Mouse (Mus musculus): ENCODE measurements around the gene Fut2. TPM values are rescaled to one million over a fixed set of nuclear protein-coding genes. Genes with fewer than 3 reads are reported as not detected.

Fut2 gene
- polyA plus RNA-seq, 1 experiment from 2014 or later, result 0.05 TPM

DNA sequence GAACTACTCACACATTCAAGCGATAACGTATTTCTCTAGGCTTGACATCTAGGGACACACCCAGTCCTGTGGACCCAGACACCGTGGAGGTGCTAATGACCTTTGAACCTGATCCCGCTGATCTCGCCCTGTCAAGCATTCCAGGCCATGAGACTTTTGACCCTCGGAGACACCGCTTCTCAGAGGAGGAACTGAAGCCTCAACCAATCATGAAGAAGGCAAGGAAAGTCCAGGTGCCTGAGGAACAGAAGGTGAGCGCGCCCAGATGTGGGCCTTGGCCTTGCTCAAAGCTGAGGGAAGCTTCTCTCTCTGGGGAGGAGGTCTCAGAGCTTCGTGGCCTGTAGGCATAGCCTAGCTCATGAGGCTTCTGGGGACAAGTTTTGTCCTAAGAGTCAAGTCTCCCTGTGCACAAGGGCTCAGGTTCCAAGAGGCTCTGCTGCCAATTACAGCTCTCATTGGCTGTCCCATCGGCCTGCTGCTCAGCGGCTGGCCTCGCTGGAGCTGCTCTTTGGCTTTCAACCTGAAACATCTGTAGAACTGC lies 42.1 kb upstream of the Fut2 start:
- Histone ChIP-seq H3K4me1 (replicated peaks) (peaks cover 71% of the 10 kb centered on the region), H3K27me3 (no peaks in the 10 kb centered on the region), H3K9ac (no peak overlapping the region), H3K4me2 (peak overlapping the region; percentile 99), H3K4me3 (replicated peaks) (peak overlapping the region; percentile 70; the same call in 1 of the 2 replicates), H3K36me3 (peaks cover 37% of the 10 kb centered on the region), H3K27ac (peak overlapping the region; percentile 16; the same call in 1 of the 2 replicates), H3K9me3 (replicated peaks) (no peaks in the 10 kb centered on the region)
- ATAC-seq (ENCODE audit: low read depth) (no peak), DNase-seq (no peak)
- whole genome bisulfite sequencing (ENCODE audit: insufficient replicate concordance), result 41% methylated on average over 13 of the region's 13 CpGs

DNA sequence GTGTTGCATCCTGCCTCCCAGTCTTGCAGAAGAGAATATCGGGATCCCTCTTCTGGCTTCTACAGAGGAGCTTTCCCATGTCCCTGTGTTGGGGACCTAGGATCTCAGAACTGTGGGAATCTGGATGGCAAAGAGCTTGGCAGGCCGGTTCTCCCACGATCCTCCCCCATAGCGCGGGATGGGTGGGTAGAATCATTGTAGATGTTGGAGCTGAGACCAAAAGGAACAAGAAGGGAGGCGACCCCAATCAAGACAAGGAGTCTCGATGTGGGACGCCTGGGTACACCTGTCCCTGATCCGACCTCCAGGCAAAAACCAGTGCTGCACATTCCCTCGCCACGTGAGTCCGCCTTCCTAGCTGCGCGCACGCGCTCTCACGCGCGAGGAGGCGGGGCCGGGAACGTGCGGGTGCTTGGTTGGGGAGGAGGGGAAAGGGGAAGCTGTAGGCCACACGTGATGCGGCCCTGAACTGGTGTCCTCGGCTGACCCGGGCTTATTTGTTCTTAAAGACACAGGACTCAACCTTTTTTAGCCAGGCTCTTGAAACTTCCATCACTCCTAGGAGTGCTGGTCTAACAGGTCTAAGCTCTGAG lies 41.3 kb upstream of the Fut2 start:
- Histone ChIP-seq H3K9ac (peak overlapping the region; percentile 81), H3K4me2 (peak overlapping the region; percentile 99), H3K4me1 (replicated peaks) (peaks cover 64% of the 10 kb centered on the region), H3K27me3 (peaks cover 6% of the 10 kb centered on the region), H3K4me3 (replicated peaks) (peak overlapping the region; percentile 70), H3K9me3 (replicated peaks) (no peaks in the 10 kb centered on the region), H3K36me3 (peaks cover 28% of the 10 kb centered on the region), H3K27ac (peak overlapping the region; percentile 77)
- ATAC-seq (ENCODE audit: low read depth), result peak; percentile 8; the same call in 1 of the 2 replicates
- DNase-seq, result peak; percentile 85
- 1% methylated on average over 27 of the region's 27 CpGs for WGBS (ENCODE audit: insufficient replicate concordance)

DNA sequence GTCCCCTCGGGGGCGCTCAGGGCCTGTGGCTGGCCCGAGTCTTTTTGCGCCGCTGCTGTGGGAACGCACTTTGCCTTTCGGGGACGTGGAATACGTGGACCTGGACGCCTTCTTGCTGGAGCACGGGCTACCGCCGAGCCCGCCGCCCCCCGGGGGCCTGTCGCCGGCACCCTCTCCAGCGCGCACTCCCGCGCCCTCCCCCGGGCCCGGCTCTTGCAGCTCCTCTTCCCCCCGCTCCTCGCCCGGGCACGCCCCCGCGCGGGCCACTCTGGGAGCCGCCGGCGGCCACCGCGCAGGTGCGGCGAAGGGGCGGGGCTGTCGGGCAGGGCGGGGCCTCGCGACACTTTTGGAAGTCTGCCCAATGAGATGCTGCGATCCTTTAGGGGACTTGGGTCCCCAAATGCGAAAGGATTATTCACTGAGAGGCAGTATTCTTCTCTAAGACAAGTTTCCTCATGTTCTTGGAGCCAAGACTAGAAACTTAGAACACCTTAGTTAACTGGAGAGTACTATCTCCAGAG lies 40.6 kb upstream of the Fut2 start:
- peak overlapping the region; percentile 77 for H3K27ac ChIP-seq
- whole genome bisulfite sequencing (ENCODE audit: insufficient replicate concordance), result under 1% methylated on average over 45 of the region's 45 CpGs
- peak overlapping the region; percentile 70 for H3K4me3 ChIP-seq (replicated peaks)
- peaks cover 9% of the 10 kb centered on the region for H3K27me3 ChIP-seq
- H3K36me3 ChIP-seq, result peaks cover 22% of the 10 kb centered on the region
- no peaks in the 10 kb centered on the region for H3K9me3 ChIP-seq (replicated peaks)
- DNase-seq (peak; percentile 80), ATAC-seq (ENCODE audit: low read depth) (peak; percentile 42)
- H3K4me2 ChIP-seq, result peak overlapping the region; percentile 99
- peak overlapping the region; percentile 81 for H3K9ac ChIP-seq
- peaks cover 58% of the 10 kb centered on the region for H3K4me1 ChIP-seq (replicated peaks)

- peak overlapping the region; percentile 81 for H3K9ac ChIP-seq
- H3K4me2 ChIP-seq, result peak overlapping the region; percentile 99
- DNase-seq, result peak; percentile 52
- no peaks in the 10 kb centered on the region for H3K9me3 ChIP-seq (replicated peaks)
- H3K27me3 ChIP-seq, result peaks cover 18% of the 10 kb centered on the region
- peaks cover 13% of the 10 kb centered on the region for H3K36me3 ChIP-seq
- peaks cover 58% of the 10 kb centered on the region for H3K4me1 ChIP-seq (replicated peaks)
- H3K4me3 ChIP-seq (replicated peaks), result peak overlapping the region; percentile 70
- under 1% methylated on average over 7 of the region's 7 CpGs for WGBS (ENCODE audit: insufficient replicate concordance)
- H3K27ac ChIP-seq, result peak overlapping the region; percentile 77
- ATAC-seq (ENCODE audit: low read depth), result no peak
Measured at GRCm38 (mm10) chr7:45705873-45706281, 39.7 kb upstream of the Fut2 start.

- peak overlapping the region; percentile 70 for H3K4me3 ChIP-seq (replicated peaks)
- peaks cover 8% of the 10 kb centered on the region for H3K36me3 ChIP-seq
- peak overlapping the region; percentile 81 for H3K9ac ChIP-seq
- no peak for DNase-seq
- peaks cover 61% of the 10 kb centered on the region for H3K4me1 ChIP-seq (replicated peaks)
- peak overlapping the region; percentile 99 for H3K4me2 ChIP-seq
- WGBS (ENCODE audit: insufficient replicate concordance), result under 1% methylated on average over 21 of the region's 21 CpGs
- H3K9me3 ChIP-seq (replicated peaks), result no peaks in the 10 kb centered on the region
- ATAC-seq (ENCODE audit: low read depth), result no peak
- H3K27me3 ChIP-seq, result peaks cover 22% of the 10 kb centered on the region
- H3K27ac ChIP-seq, result peak overlapping the region; percentile 67
Measured at GRCm38 (mm10) chr7:45705443-45705864, 39.3 kb upstream of the Fut2 start.

DNA sequence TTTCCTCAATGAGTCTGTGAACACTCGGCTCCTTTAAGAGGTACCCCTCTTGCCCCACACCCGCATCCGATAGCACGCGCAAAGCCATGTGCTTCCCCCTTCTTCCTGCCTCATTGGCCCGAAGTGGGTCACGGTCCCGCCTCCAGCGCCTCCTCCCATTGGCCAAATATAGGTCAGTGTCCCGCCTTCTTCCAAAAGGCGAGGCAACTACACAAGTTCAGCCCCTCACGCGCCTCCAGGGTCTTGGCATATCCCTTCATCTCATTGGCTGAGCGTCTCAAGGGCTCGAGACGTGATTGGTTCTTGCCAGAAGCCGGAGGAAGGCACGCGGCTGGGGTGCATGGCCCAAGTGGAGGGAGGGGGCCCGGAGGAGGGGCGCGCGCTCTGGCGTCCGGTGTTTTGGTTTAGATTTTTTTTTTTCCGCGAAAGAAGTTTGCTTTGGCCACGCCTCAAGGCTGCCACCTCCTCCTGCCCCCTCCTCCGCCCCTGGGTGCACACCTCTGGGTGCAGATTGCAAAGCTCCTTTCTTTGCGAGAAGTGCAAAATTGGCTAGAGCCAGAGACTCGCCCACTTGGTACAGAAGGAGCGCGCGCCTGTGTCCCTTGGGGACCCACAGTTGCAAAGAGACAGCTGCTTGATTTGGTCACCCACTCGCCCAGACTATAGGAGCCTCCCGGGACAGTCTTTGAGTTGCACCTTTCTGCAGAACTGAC lies 38.7 kb upstream of the Fut2 start, which contains the start of gene Dbp:
Gene Dbp, plus strand, starts transcription at position 359 of the 713 bp plus-strand sequence.
- H3K9ac ChIP-seq, result peak within 1 kb of the TSS; percentile 81
- peak; percentile 95 for DNase-seq
- under 1% methylated on average over 36 of the region's 36 CpGs for WGBS (ENCODE audit: insufficient replicate concordance)
- peaks cover 66% of the 10 kb centered on the region for H3K4me1 ChIP-seq (replicated peaks)
- peaks cover 3% of the 10 kb centered on the region; the same call in 1 of the 2 replicates for H3K36me3 ChIP-seq
- no peaks in the 10 kb centered on the region for H3K9me3 ChIP-seq (replicated peaks)
- peak; percentile 78 for ATAC-seq (ENCODE audit: low read depth)
- H3K27ac ChIP-seq, result peak within 1 kb of the TSS; percentile 69
- peak within 1 kb of the TSS; percentile 70 for H3K4me3 ChIP-seq (replicated peaks)
- H3K27me3 ChIP-seq, result peaks cover 28% of the 10 kb centered on the region
- peak within 1 kb of the TSS; percentile 99 for H3K4me2 ChIP-seq

- ATAC-seq (ENCODE audit: low read depth), result peak; percentile 37
- peaks cover 68% of the 10 kb centered on the region for H3K4me1 ChIP-seq (replicated peaks)
Measured at GRCm38 (mm10) chr7:45704046-45704559, 37.9 kb upstream of the Fut2 start.

DNA sequence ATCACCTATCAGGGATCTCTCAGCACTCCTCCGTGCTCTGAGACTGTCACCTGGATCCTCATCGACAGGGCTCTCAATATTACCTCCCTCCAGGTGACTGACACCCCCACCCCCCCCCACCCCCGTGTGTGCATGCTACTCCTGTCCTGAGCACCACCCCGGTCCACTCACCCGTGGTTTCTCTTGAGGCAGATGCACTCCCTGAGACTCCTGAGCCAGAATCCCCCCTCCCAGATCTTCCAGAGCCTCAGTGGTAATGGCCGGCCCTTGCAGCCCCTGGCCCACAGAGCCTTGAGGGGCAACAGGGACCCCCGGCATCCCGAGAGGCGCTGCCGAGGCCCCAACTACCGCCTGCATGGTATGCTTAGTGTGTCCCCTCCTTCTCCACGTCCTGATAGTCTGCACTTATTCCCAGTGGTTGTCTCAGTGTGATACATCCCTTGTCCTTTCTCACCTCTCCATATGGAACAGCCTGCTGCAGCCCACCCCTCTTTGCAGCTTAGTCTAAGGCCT lies 37.4 kb upstream of the Fut2 start:
- no peaks in the 10 kb centered on the region for H3K36me3 ChIP-seq
- DNase-seq (no peak), ATAC-seq (ENCODE audit: low read depth) (no peak)
- peaks cover 63% of the 10 kb centered on the region for H3K4me1 ChIP-seq (replicated peaks)
- peak overlapping the region; percentile 48; the same call in 1 of the 2 replicates for H3K9ac ChIP-seq
- peak overlapping the region; percentile 69 for H3K27ac ChIP-seq
- peaks cover 41% of the 10 kb centered on the region for H3K27me3 ChIP-seq
- H3K4me2 ChIP-seq, result peak overlapping the region; percentile 99
- no peaks in the 10 kb centered on the region for H3K9me3 ChIP-seq (replicated peaks)
- H3K4me3 ChIP-seq (replicated peaks), result peak overlapping the region; percentile 70; the same call in 1 of the 2 replicates
- WGBS (ENCODE audit: insufficient replicate concordance), result 45% methylated on average over 12 of the region's 12 CpGs

More at GRCm38 (mm10) chr7:45704046-45704559, 37.9 kb upstream of the Fut2 start:
- Histone ChIP-seq H3K9ac (peak overlapping the region; percentile 48), H3K4me2 (peak overlapping the region; percentile 99), H3K4me3 (replicated peaks) (peak overlapping the region; percentile 70), H3K36me3 (no peaks in the 10 kb centered on the region), H3K27me3 (peaks cover 36% of the 10 kb centered on the region), H3K27ac (peak overlapping the region; percentile 69), H3K9me3 (replicated peaks) (no peaks in the 10 kb centered on the region)
- under 1% methylated on average over 13 of the region's 13 CpGs for WGBS (ENCODE audit: insufficient replicate concordance)
- no peak for DNase-seq

- Histone ChIP-seq H3K4me3 (replicated peaks) (no peak overlapping the region), H3K9me3 (replicated peaks) (no peaks in the 10 kb centered on the region), H3K4me1 (replicated peaks) (peaks cover 57% of the 10 kb centered on the region), H3K4me2 (no peak overlapping the region), H3K9ac (no peak overlapping the region), H3K27me3 (peaks cover 47% of the 10 kb centered on the region), H3K27ac (no peak overlapping the region), H3K36me3 (no peaks in the 10 kb centered on the region)
- 80% methylated on average over 17 of the region's 17 CpGs for WGBS (ENCODE audit: insufficient replicate concordance)
- DNase-seq (no peak), ATAC-seq (ENCODE audit: low read depth) (no peak)
Measured at GRCm38 (mm10) chr7:45702809-45703520, 36.8 kb upstream of the Fut2 start.

DNA sequence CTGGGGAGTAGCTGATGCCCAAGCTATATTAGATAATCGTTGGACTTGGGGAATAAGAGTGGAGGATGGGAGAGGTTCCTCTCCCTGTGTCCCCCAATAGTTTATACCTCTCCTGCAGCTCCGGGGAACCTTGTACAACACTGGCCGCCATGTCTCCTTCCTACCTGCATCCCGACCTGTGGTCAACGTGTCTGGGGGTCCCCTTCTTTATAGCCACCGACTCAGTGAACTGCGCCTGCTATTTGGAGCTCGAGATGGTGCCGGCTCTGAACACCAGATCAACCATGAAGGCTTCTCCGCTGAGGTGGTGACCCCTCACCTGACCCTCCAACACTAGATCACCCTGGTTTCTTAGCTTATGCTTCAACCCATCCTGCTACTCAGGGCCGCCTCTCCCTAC lies 36.1 kb upstream of the Fut2 start:
- WGBS (ENCODE audit: insufficient replicate concordance), result 77% methylated on average over 11 of the region's 11 CpGs
- Histone ChIP-seq H3K36me3 (no peaks in the 10 kb centered on the region), H3K4me3 (replicated peaks) (no peak overlapping the region), H3K9me3 (replicated peaks) (no peaks in the 10 kb centered on the region), H3K27ac (no peak overlapping the region), H3K9ac (no peak overlapping the region), H3K4me1 (replicated peaks) (peaks cover 51% of the 10 kb centered on the region), H3K4me2 (no peak overlapping the region), H3K27me3 (peaks cover 50% of the 10 kb centered on the region)
- DNase-seq (no peak), ATAC-seq (ENCODE audit: low read depth) (no peak)

Measured in liver, embryonic 13.5 days (tissue).